Mouse (Mus musculus) megakaryocyte, embryonic 14.5 days (primary cell): ENCODE results near the gene Gm17545.

Experiments
- FLI1 ChIP-seq: IDR thresholded peaks from 2 replicates; pipeline ENCODE4 v1.6.1; 2012; ENCODE audit warnings: low read length, inconsistent platforms, mixed read lengths
- GATA1 ChIP-seq: IDR thresholded peaks from 3 replicates; pipeline ENCODE4 v1.6.1; 2012; ENCODE audit warnings: mixed read lengths, low read length, inconsistent platforms, borderline replicate concordance

- no peak for TF ChIP-seq GATA1
- no peak for TF ChIP-seq FLI1
Measured at GRCm38 (mm10) chr9:22428666-22429410, 25.3 kb upstream of the Gm17545 start.
